Mouse (Mus musculus) cerebellum, postnatal 14 days (tissue): ENCODE data around the gene Lad1.

Source experiments
- DNase-seq, 2 experiments: peaks; one replicate each; pipeline ENCODE4 v3.0.0; 2021; ENCODE audit warnings: mixed read lengths in 2 of 2

The Lad1 gene

DNA sequence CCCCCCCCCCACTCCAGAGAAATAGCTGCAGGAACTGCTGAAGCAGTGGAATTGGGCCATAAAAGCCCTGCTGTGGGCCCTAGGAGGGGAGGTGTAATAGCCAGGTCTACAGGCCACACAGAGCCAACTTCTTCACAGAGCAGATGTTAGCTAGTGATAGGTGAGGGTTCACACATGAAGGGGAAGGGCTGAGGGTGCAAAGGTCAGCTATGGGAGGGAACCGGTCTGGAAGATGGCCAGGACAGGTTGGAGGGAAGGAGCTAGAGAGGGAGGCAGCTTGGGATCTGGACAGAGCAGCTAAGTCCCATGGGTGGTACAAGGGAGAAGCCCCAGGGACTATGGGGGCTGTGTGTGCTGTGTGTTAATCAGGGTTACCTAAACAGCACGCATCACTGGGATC lies 8.2 kb upstream of the Lad1 start:
- DNase-seq, result no peak

DNA sequence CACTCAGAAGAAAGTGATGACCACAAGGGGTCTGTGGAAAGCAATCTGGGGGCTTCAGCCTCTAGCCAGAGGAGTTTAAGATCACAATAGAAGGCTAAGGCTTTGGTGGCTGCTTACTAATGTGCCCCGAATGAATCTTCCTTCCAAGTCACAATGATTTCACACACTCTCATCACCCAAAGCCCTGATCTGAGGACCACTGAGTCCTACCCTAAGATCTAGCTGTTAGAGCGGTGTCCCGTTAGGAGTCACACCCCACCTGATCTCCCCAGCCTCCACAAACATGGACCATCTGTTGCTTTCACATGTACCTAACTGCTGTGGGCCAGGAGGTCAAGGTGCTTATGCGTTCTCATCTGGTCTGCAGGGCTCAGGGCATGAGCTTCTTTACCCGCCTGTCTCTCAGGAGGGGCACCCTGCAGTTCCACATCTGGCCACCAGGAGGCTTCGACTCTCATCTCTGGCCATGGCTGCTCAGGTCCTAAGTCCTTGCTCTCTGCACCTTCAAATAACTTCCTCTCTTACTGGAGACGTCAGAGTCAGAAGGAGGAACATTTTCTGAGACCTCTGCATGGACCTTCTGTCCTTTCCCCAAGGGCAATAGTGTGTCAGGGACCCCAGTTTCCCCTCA lies 7.3 kb upstream of the Lad1 start:
- DNase-seq, result peak; percentile 89 to 94

DNA sequence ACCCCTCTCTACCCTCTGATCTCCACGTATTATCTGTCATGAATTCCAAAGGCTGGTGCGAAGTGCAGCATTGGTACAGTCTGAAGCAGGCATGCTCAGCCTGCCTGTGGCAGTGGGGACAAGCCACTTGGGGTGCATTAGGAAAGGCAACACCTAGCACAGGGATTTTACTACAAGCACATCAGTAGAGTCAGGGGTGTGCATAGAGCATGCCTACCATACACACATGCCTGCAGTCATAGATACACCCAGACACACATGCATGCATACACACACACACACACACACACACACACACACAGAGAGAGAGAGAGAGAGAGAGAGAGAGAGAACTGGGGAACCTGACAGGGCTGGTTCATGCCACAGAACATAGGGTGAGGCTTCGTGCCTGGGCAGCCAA lies 6.2 kb upstream of the Lad1 start:
- DNase-seq, result no peak

DNA sequence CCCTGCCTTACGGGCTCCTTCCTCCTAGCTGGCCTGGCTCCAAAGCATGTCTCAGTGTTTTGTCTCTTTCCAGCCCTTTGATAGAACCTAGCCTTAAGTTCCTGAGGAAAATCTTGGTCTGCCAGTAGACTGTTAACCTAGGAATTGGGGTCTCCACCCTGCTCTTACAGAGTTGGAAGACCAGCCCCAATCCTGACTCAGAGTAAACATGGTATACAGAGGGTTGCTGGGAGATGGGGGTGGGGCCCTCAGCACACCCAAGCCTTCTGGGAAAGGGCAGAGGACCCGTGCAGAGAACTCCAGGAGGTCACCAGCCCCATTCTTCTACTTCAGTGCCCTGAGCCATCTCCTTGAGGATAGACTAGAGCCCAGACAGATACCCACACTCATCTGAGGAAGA lies 5.8 kb upstream of the Lad1 start:
- DNase-seq, result no peak

DNA sequence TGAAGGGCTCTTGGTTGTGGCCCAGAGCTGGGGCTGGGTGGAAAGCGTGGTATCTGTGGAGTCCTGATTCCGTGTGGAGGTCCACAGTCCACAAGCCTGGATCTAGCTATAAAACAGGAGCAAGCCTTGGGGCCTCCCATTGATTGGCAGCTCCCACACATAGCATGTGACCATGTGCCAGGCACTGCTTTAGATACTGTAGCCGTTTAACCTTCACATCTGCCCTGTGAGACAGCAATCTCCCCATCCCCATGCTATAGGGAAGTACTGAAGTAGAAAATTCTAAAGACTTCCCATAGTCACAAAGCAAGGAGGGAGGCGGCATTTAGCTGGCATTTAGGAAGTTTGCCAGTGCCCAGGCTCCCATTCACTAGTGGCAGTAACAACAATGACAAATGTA lies 5.3 kb upstream of the Lad1 start:
- DNase-seq, result no peak

DNA sequence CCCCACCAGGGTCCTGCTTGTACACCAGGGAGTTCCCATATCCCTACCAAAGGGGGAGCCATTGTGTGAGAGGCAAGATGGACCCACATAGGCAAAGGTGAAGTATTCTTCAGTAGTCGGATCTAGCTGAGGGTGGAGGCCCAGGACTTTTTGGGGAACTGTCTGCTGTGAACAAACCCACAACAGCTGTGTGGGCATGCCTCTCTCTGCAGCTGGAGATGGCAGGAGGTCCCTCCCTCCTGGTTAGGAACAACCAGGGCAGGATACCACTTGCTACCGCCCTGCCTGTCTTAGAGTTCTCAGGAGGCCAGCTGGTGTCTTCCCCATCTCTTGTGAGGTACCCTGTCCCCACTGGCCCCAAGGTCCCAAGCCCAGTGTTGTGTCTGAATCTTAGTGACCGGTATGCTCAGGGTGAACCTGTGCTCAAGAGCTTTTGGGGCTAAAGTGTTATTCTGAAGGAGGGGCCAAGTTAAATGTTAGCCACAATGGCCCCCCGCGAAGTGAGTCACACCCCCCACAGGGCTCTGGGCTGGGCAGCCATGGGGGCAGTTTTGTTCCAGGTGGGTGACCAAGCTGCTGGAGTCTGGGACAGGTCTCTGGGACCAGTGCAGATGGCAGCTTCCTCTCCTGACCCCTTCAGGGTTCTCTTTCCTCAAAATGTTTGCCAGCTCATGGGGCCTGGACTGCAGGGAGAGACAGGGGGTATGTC lies 4.6 kb upstream of the Lad1 start:
- no peak for DNase-seq

DNA sequence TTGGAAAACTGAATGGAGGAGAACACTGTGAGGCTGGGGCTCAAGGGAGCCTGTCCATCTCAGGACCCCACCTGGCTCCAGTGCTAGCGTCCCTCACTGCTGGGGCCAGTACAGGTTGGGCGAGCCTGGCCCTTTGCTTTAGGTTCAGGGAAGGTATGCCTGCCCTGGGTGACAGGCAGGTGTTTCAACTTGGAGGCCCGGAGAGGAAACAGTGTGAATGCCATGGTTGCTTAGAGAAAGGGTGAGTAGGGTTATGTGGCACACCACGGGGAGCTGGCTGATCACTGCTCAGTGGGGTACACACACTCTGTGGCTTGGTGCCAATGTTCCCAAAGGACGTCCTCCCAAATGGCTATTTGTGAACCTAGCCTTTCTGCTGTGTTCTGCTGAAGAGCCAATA lies 3.9 kb upstream of the Lad1 start:
- DNase-seq, result no peak

DNA sequence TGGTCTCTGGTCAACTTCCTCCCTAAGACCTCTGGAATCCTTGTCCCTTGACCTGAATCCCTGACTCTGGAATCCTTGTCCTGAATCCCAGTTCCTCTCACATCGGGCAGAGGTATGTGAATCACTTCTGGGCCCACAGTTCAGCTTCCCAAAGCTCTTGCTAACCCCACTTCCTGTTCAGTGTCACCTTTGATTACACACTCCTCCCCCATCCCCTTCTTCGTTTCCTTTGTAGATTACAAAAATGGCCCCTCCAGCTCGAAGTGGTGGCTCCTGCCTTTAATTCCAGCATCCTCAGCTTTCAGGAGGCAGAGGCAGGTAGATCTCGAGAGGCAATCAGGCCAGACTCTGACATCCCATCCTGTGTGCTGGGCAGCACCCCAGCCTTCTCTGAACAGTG lies 803 bp upstream of the Lad1 start:
- DNase-seq, result no peak

DNA sequence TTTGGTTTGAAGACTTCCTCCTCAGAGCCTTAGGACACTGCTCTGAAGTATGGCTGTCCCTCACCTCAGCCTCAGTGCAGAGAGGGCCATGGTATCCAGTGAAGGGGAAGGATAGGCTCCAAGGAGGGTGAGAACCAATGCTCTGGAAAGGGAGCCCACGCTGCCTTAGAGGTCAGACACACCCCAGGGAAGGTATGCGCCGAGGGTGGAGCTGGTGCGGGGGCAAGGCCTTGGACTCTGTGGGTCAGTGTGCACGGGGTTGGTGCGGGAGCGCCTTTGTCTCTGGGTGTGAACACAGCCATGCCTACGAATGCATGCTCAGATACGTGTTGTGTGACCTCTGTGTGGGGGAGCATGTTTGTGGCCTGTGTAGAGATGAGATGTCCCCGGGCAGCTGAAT lies 1.7 kb downstream of the Lad1 start:
- DNase-seq, result no peak

DNA sequence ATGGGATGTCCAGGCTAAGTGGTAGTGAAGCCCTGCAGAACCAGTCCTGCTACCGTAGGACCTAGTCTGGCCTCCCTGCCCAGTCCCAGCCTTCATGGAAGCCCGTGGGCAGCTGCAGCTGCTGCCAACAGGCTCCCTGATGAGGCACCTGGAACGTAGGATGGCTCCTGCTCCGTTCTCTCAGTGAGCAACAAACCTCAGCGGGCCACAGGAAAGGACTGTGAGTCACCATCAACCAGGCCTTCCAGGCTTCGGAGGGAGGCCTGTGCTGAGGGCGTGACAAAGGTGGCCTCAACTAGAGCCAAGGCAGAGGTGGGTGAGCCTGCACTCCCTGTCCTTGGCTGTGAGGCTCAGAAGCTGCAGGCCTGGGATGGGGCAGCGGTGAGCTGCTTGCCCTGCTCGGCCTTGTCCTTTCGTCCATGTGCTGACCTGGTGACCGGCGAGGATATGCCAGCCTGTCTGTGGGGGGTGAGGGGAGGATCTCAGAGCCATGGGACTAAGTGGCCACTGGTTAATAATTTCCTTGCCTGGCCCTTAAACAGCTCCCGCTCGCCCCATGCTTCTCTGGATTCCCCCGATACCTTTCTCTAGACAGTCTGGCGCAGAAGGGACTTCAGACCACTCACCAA lies 2.5 kb downstream of the Lad1 start:
- no peak for DNase-seq

DNA sequence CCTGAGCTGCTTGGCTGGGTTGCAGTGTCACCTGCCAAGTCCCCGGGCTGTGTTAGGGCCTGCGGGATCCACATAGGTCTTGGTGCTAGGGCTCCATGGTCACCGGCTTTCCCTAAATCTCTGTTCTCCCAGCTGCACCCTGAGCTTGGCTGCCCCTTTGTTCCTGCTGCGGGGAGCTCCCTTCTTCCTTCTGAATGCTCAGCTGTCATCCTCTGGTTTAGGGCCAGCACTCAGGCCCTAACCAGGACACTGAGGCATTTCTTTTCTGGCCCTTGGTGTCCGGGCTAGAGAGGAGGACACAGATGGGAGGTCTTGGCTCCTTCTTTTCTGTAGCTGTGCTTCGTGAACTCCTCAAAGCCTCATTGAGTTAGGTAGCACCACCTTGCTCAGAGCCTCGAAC lies 3.4 kb downstream of the Lad1 start:
- DNase-seq, result no peak

DNA sequence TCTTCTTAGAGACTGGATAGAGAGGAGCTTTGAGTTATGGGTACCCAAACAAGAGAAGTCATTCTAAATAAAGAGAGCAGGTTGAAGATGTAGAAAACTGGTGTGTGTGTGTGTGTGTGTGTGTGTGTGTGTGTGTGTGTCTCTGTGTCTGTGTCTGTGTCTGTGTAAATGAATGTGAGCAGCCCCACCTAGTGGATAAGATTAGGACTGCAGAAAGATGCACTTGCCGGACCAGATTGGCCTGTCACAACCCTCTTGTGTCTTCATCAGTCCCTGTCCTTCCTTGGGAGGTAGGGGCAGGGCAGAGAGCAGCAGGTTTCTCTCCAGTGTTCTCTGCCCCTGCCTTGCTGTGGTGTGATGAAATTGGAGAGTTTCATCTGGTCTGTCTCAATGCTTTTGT lies 10.5 kb downstream of the Lad1 start:
- DNase-seq, result peak; percentile 34 to 55

DNA sequence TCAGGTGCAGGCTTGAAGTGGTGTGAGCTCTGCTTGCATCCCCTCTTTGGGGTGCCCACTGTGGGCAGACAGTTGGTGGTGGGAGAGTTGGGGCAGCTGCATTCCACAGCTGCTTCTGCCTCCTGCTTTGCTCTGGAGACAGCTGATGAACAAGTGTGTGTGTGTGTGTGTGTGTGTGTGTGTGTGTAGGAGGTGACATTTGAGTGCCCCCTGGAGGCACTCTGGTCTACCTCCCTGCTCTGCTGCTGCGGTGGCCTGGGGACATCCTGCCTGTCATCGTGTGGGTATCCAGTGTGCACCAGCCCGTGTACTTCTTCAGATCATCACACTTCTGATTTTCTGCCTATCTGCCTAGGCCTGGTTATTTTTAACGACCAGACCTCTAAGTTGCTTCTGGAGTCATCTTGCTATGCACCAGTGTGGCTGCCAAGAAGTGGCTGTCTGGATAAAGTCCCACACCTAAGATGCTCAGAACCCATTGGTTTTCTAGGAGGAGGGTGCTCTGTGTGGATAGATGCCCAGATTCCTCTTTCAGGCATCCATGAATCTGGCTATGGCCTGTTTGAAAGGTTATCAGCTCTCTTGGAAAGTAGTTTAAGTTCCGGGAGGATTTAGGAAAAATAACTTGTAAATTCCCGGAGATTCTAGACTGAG lies 15.9 kb downstream of the Lad1 start:
- DNase-seq, result no peak

DNA sequence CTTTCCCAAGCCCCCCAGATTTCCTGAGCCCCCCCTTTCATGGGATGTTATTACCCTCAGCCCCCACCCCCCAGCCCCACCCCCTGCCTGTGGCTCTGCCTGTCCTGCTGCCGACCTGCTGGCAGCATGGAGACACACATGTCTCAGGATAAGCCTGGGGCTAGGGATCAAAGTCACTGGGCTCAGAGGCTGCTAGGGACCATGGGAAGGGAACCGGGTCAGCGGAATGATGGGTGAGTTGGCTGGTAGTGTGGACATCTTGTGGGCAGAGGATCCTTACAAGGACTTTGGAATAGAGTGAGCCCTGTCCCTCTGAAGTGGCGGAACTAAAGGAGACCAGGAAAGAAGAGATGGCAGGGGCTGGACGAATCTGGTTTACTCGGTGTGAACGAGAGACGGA lies 16.6 kb downstream of the Lad1 start:
- DNase-seq, result no peak

DNA sequence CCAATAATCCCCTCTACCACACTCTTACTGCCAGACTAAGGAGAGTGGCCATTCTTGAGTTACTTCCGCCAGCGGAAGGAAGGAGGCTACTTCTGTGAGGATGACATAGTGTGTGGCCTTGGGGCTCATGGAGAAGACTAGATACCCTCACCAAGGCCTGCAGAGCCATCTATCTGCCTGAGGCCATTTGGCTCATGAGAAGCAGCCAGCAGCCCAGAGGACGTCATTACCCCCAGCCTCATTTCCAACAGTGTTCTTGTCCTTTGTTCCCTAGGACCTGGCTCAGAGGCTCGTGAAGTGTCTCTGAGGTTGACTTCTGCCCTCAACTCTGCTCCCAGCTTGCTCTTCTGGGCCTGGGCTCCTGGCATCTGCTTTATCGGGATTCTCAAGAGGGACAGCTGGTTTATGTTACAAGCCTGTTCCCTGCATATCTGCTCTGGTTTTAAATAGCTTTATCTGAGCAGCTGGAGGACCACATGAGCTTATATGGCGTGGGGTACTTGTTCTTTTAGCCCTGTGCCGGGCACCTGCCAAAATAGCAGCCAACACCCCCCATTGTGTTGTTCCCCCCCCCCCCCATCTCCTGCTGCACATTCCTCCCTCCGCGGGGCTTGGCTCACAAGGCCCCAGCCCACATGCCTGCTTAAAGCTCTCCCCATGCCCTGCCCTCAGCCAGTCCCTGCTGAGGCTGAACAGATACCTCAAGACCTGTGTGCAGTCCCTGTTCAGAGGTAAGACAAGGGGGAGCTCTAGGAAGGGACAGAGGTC lies 17.5 kb downstream of the Lad1 start, which contains the start of gene Tnnt2:
Gene Tnnt2 (plus strand): TSS at position 639 of the 768 bp plus-strand sequence.
- no peak for DNase-seq

DNA sequence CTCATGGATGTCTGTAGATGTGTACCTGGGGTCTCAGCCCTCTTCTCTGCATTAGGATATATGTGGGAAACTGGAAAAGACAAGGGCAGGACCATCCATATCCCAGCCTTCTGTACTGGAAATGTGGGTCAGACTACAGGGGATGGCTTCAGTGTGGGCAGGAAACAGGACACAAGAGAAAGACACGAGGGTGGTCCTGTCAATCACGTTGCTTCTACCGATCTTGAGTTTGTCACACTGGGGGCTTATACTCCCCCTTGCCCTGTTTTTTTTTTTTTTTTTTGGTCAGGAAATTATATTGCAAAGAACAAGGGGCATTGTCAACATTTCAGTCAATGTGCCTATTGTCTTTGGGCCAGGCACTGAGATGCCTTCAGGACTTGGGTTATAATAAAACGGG lies 20.2 kb downstream of the Lad1 start:
- no peak for DNase-seq

DNA sequence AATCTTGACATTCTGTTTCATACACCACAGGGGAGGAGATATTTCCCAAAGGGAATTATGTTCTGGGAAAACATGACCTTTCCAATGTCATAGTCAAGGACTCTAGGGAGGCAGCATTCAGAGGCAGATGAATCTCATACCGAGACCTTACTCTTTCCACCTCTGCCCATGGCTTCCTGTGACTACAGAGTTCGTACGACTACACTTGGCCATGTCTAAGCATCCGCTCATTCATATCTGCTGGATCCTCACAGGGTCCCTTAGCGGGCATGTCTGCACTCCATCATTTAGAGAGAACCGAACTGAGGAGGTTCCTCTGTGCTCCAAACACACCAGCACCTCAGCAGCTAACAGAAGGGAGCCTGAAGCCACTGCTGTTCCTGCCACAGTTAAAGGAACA lies 20.7 kb downstream of the Lad1 start:
- no peak for DNase-seq

DNA sequence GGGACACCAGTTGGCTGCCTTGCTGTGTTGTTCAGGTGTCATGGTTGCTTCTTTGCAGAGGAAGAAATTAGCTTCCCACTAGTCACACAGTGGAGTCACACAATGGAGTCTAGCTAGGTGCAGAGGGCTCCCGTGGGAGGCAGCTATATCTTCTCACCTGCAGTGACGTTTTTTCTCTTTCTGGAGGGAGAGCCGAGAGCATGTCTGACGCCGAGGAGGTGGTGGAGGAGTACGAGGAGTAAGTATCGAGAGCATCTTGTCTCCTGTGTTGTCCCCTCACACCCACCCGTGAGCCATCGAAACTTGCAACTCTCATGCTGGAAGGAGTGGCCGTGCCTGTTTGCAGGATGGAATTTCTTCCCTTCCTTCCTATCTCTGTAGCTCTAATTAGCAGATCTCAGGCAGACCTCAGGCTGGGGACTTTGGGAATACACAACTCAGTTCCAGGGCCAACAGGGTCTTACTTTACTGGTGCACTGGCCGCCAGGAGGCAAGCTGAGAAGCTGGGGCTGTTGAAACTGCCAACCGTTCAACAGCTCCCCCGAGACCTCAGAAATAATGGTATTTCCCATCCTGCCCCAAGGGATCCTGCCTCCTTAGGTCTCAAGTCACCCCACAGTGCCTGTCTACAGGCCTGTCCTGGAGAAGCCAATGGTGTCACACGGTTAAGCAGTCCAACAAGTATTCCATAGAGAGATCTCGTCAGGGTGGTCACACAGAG lies 22.4 kb downstream of the Lad1 start:
- no peak for DNase-seq

DNA sequence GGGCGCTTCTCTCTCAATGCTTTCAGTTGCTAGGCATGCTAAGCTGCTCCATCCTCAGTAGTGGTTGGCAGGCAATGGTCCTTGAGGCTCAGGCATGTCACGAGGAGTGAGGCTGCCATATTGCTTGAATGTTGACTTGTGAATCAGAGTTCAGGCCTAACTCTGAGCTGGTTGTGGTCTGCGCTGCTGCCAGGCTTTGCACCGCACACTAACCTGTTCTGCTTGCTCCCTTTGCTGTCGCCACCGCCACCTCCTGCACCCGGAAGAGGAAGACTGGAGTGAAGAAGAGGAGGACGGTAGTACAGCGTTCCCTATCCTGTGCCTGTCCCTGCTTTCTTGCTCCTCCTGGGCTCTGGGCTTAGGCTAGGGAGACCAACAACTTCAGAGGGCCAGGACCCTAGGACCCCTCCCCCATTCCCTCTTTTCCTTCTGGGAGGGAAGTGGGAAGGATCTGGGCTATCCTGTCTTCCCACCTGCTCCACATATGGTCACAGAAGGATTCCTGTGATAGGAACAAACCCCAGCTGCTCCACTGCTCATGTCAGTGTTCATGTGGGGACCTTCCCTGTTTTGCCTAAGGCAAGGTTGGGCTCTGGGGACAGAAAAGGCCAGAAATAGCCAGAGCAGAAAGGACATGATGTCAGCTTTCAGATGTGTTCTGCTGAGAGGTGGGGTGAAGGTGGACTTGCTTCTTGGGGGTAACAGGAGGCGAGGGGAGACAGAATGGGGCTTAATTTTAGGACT lies 25.3 kb downstream of the Lad1 start:
- DNase-seq, result no peak

DNA sequence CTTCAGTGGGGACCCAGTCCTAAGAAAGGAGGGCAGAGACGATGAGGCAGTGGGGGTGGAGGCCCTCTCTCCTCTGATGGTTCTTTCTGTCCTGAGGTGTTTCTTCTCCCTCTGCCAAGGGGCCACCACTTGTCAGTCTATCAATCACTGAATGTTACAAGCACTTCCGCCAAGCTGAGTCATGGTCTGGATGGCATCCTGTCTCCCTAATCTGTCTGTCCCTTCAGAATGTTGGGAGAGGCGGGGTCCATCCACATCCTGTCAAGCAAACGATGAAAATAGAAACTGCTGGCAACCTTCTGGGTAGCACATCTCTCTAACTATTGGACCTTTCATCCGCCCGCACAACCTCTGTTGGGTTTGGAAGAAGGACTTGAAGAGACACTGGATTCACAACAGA lies 26.1 kb downstream of the Lad1 start:
- no peak for DNase-seq

DNA sequence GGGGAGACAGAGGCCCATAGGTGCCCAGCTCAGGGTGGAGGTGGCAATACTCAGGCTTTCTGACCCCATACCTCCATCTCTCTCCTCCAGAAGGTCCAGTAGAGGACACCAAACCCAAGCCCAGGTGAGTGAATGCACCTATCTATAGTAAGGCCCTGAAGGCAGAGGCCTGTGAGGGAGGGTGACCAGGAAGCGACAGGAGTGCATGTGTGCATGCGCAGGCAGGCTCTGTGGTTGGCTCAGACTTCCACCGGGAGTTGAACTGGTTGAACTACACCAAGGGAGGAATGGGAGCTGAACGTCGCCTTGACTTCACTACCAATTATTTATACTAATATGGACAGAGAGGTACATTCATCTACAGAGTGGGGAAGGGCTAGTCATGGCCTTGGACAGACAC lies 28.2 kb downstream of the Lad1 start:
- no peak for DNase-seq

DNA sequence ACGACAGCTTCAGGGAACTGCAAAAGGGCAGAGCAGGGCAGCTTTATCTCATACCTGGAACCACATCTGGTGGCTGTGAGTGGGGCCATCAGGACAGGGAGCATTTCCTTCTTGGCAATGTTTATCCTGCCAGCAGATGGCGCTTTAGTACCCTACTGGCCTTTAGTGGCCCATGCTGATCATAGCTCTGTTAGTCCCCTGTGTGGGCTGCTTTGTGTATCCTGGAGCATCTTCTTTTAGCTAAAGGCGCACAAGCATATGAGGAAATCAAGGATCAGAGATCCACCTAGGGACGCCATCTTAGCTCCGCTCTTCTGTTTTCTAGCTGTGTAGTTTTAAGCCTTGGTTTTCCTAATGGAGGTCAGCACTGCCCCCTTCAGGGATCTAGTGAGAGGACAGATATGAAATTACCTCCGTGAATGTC lies 28.8 kb downstream of the Lad1 start:
- peak; percentile 15 to 60 for DNase-seq
